Mouse (Mus musculus): ENCODE measurements around the gene Abcb4.
"Not testable (repeated sequence)": the region's sequence is repeated elsewhere in the genome, so short reads cannot be mapped to it uniquely, and the experiment has no call there.

Gene Abcb4

DNA sequence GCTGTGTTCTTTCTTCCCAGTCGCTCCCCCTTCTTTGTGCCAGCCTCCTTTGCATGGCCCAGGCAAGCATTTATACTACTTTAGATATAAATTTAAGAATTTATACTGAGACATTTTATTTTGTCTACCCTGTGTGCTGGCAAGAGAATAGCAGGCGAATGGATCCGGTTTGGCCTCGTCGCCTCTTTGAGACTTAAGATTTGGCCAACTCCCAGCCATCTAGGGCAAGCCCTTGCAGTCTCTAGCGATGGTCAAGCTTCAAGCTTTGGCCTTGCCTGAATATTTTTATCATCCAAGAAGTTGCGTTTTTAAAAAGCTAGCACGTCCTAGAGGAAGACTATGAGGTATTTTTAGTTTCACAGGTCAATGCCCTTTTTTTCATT is 104.0 kb downstream of the Abcb4 start:
- DNase-seq (ENCODE audit: low spot score in 2 of 2), result no peak

DNA sequence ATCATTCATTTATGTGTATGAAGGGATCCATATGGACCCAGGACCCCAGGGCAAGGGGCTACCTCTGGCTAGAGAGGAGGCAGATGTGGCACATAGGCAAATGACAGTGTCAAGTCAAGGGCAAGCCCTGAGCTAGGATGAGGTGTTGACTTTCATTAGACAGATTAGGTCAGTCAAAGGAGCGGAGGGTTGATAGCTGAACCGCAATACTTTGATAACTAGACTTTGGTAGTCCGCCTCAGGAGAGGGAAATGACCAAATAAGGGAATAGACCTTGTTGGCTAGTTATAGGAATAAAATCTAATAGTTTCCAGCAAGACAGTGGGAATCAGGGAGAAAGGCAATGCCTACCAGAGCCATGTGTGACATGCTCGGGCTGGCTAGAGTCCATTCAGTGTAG is 105.6 kb downstream of the Abcb4 start:
- DNase-seq (ENCODE audit: low spot score in 2 of 2), result no peak

DNA sequence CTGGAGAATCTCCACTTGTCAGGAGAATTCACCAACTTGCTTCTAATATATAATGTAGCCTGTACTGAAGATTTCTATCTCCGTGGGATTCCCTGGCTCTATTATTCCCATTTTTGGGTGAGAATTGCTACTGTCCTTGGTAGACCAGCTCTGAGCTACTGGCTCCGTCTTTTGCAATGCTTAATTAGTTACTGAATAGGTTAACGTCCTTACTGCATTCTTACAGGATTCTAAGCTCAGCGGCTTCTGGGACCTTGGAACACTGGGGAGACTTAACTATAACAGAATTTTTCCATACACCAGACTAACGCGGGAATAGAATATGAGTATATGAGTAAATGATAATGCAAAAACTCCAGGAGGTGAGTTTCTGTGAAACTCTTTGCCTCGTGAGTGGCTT is 106.5 kb downstream of the Abcb4 start:
- DNase-seq (ENCODE audit: low spot score in 2 of 2), result not testable (repeated sequence)

DNA sequence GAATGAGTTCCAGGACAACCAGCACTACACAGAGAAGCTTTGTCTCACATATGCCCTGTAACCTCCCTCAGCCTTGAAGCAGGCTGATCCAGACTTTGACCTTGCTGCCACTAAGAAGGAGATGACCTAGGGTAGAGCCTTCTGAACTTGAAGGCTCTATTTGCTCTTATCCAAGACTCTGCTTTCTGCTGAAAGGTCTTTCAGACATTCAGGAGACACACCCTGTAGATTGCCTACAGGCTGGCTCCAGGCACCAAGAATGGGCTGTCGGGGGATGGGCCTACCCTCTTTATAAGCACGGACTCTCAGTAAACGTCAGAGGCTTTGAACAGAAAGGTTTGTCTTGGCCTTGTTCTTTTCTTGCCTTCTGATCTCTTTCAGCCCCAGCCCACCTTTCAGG is 113.1 kb downstream of the Abcb4 start:
- not testable (repeated sequence) for DNase-seq (ENCODE audit: low spot score in 2 of 2)

Measured in spleen, postnatal 14 days (tissue).